Mouse (Mus musculus): ENCODE measurements at regions not wholly inside any gene's neighbourhood (a gene's known extent, or its start where the extent isn't known, plus 50 kb on each side); places are given as distances from the start of the nearest gene placed in this dataset.

DNA sequence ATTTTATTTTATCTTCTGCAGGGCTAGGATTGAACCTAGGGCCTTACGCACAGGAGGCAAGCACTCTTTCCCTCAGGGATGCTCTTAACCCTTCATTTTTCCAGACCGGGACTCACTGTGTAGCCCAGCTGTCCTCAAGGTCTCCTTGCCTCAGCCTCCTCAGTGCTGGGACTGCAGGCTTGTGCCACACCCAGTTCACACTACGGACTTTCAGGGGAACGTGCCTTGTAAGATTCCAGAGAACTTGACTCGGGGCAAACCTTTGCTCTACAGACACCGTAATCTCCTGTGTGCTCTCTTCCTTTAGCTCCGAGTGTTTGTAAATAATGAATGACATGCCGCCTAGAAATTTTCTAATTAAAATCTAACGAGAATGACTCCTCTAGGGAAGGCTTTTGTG lies 68.6 kb upstream of the Rybp start:
- TF ChIP-seq TAL1 (conservative IDR thresholded peaks at IDR 0.05; ENCODE audit: low read depth, low read length) (no peak), POLR2AphosphoS5 (IDR thresholded peaks at IDR 0.05; ENCODE audit: insufficient replicate concordance, low read depth, low read length) (no peak), GATA1 (IDR thresholded peaks at IDR 0.05; ENCODE audit: borderline replicate concordance, low read length) (no peak), GATA2 (IDR thresholded peaks at IDR 0.05; ENCODE audit: borderline replicate concordance, low read depth, low read length) (no peak), CTCF (IDR thresholded peaks at IDR 0.05; ENCODE audit: low read depth, low read length) (no peak)
